Mouse (Mus musculus): ENCODE data around the gene Ccnk. TPM values are rescaled to one million over a fixed set of nuclear protein-coding genes. Genes with fewer than 3 reads are reported as not detected.

Ccnk gene
- 3.3 and 3.9 TPM in 2 replicates for polyA plus RNA-seq (2016; fragmentation: Nextera tagmentation; extraction: Ambion mirVana)

DNA sequence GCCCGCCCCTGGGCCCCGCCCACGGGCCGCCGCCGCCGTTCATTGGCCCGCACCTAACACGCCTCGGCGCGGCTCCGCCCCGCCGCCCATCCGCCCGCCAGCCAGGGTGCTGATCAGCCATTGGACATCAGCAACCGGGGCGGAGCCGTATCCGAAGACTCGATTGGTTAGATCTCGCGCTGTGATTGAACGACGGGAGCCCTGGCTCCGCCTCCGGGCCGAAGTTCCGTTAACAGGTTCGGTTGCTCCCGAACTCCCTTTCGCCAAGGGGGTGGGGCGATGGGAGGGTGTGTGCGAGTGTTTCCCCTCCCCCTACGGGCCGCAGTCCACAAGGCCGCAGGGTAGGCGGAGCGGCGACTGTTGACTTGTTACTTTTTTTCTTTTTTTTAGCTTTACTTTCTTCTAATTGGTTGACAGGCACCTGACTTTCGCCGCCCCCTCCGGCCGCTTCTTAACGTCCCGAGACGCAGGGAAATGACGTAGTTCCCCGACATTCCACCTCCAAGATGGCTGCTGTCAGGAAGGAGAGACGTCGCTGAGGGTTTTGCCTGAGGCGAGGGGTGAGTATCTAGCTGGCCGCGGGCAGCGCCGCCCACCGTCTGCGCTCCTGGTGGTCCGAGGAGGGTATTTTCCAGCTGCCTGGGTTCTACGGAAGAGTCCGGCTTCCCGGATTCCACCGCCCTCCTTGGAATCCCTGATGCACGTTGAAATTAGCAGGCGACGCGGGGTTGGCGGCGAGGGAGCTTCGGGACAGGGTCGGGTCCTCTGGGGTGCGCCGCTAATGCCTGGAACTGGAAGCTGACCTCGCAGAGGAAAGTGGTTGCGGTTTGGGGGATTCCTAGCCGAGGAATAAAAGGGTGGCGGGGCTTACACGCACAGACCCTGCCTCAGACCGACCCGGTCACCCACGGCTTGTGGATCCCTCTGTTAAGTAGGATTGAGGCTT, at the start of gene Ccnk:
Gene Ccnk, plus strand, starts transcription at position 259 of the 946 bp plus-strand sequence.
- Histone ChIP-seq H3K27me3 (no peaks in the 10 kb centered on the region), H3K9me3 (no peaks in the 10 kb centered on the region), H3K4me3 (replicated peaks) (peak within 1 kb of the TSS; percentile 97), H3K4me2 (peak within 1 kb of the TSS; percentile 85), H3K4me1 (replicated peaks) (peaks cover 38% of the 10 kb centered on the region), H3K27ac (peak within 1 kb of the TSS; percentile 87), H3K36me3 (peaks cover 28% of the 10 kb centered on the region), H3K9ac (replicated peaks) (peak within 1 kb of the TSS; percentile 94)
- peak; percentile 97 for ATAC-seq (ENCODE audit: insufficient number of reproducible peaks, insufficient read depth, low FRiP score, low TSS enrichment, low read depth)
- WGBS, result under 1% methylated on average over 82 of the region's 82 CpGs

GRCm38 (mm10) chr12:108132450-108133070, 46.8 kb upstream of the Ccnk start:
- no peak for ATAC-seq (ENCODE audit: insufficient number of reproducible peaks, insufficient read depth, low FRiP score, low TSS enrichment, low read depth)
- no peaks in the 10 kb centered on the region for H3K9me3 ChIP-seq
- H3K4me2 ChIP-seq, result no peak overlapping the region
- H3K36me3 ChIP-seq, result peaks cover 60% of the 10 kb centered on the region
- H3K27me3 ChIP-seq, result no peaks in the 10 kb centered on the region
- no peaks in the 10 kb centered on the region for H3K4me1 ChIP-seq (replicated peaks)
- H3K4me3 ChIP-seq (replicated peaks), result no peak overlapping the region
- H3K27ac ChIP-seq, result no peak overlapping the region
- WGBS, result 79% methylated on average over 8 of the region's 8 CpGs
- H3K9ac ChIP-seq (replicated peaks), result no peak overlapping the region

GRCm38 (mm10) chr12:108133181-108133580, 46.2 kb upstream of the Ccnk start:
- H3K4me3 ChIP-seq (replicated peaks), result no peak overlapping the region
- no peaks in the 10 kb centered on the region for H3K9me3 ChIP-seq
- H3K27me3 ChIP-seq, result no peaks in the 10 kb centered on the region
- ATAC-seq (ENCODE audit: insufficient number of reproducible peaks, insufficient read depth, low FRiP score, low TSS enrichment, low read depth), result no peak
- 72% methylated on average over 2 of the region's 2 CpGs for WGBS
- H3K27ac ChIP-seq, result no peak overlapping the region
- H3K4me1 ChIP-seq (replicated peaks), result no peaks in the 10 kb centered on the region
- no peak overlapping the region for H3K9ac ChIP-seq (replicated peaks)
- no peak overlapping the region for H3K4me2 ChIP-seq
- H3K36me3 ChIP-seq, result peaks cover 57% of the 10 kb centered on the region

GRCm38 (mm10) chr12:108135610-108136208, 43.7 kb upstream of the Ccnk start:
- WGBS, result 83% methylated on average over 6 of the region's 6 CpGs
- no peak for ATAC-seq (ENCODE audit: insufficient number of reproducible peaks, insufficient read depth, low FRiP score, low TSS enrichment, low read depth)
- Histone ChIP-seq H3K27me3 (no peaks in the 10 kb centered on the region), H3K4me1 (replicated peaks) (no peaks in the 10 kb centered on the region), H3K9ac (replicated peaks) (no peak overlapping the region), H3K4me3 (replicated peaks) (no peak overlapping the region), H3K4me2 (no peak overlapping the region), H3K36me3 (peaks cover 46% of the 10 kb centered on the region), H3K27ac (no peak overlapping the region), H3K9me3 (no peaks in the 10 kb centered on the region)

DNA sequence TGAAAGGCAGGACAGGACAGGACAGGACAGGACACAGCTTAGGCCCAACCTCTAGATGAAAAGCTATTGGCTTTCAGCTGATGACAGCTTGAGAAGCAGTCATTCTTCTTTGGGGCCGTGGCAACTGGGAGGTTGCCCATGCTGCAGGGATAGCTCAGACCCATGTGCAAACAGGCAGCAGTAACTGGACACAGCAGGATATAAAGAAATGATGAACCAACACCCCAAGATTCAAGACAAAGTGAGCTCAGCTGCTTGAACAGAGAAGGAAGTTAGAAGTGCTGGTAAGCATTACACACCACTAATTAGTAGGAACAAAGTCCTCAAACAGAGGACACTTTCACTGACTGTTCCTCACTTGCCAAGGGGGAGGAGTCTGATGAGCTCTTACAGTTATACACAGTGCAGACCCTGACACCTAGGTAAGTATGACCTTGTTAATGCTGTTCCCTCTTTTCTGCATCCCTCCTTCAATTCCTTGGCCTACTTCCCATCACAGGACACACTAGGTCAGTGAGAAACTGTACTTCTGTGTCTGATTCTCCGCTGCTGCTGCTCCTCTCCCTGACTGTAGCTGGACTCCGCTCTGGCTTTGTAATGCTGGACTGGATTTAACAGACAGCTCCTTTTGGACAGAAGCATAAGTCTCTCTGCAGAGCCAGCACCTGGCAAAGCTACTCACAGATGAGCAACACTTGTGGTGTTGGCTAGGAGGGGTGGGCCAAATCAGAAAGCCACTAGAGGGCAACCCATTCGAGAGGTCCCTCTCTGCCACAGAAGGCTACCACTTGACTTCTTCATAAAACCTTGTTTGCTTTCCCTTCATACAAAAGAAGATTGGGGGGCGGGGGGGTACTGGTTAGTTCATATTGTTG, 35.5 kb upstream of the Ccnk start:
- Histone ChIP-seq H3K9me3 (no peaks in the 10 kb centered on the region), H3K27ac (no peak overlapping the region), H3K4me2 (no peak overlapping the region), H3K27me3 (no peaks in the 10 kb centered on the region), H3K4me1 (replicated peaks) (no peaks in the 10 kb centered on the region), H3K36me3 (peaks cover 64% of the 10 kb centered on the region), H3K4me3 (replicated peaks) (no peak overlapping the region), H3K9ac (replicated peaks) (no peak overlapping the region)
- ATAC-seq (ENCODE audit: insufficient number of reproducible peaks, insufficient read depth, low FRiP score, low TSS enrichment, low read depth), result no peak
- 80% methylated on average over 5 of the region's 5 CpGs for WGBS

DNA sequence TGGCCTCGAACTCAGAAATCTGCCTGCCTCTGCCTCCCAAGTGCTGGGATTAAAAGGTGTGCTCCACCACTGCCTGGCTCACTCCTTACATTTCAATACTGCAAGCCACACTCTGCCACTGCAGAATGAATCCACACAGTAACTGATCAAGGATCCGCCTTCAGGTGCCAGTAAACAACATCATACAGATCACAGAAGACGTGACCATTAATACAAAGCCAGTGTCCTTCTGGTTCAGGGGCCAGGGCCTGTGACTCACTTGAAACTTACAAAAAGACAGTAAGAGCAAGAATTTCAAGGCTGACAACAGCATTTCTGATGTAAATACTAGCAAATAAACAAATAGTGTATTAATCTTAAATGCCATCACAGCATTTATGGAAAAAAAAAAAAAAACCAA, 34.2 kb upstream of the Ccnk start:
- H3K9ac ChIP-seq (replicated peaks), result no peak overlapping the region
- H3K27ac ChIP-seq, result no peak overlapping the region
- H3K36me3 ChIP-seq, result peaks cover 67% of the 10 kb centered on the region
- no peaks in the 10 kb centered on the region for H3K4me1 ChIP-seq (replicated peaks)
- H3K9me3 ChIP-seq, result no peaks in the 10 kb centered on the region
- no peak overlapping the region for H3K4me2 ChIP-seq
- ATAC-seq (ENCODE audit: insufficient number of reproducible peaks, insufficient read depth, low FRiP score, low TSS enrichment, low read depth), result no peak
- WGBS, result 97% methylated on average over 3 of the region's 3 CpGs
- H3K27me3 ChIP-seq, result no peaks in the 10 kb centered on the region
- no peak overlapping the region for H3K4me3 ChIP-seq (replicated peaks)

DNA sequence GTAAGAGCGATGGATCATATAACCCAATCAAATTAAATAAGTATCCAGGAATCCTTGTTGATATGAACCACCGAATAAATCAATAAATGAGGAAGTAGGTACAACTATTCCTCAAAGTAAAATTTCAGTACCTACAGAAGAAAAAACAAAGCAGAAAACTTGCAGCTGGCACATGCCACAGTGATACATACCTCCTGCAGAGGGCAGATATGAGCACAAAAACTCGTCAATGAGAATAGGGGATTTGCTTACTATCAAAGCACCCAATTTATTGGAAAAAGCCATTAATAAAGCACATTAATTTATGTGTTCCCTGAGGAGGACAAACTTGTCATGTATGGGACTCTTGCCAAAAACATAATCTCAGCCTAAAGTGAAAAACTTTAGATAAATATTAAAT, 29.6 kb upstream of the Ccnk start:
- no peak overlapping the region for H3K4me3 ChIP-seq (replicated peaks)
- 84% methylated on average over 3 of the region's 3 CpGs for WGBS
- H3K9ac ChIP-seq (replicated peaks), result no peak overlapping the region
- H3K27ac ChIP-seq, result no peak overlapping the region
- H3K4me1 ChIP-seq (replicated peaks), result no peaks in the 10 kb centered on the region
- no peak for ATAC-seq (ENCODE audit: insufficient number of reproducible peaks, insufficient read depth, low FRiP score, low TSS enrichment, low read depth)
- H3K36me3 ChIP-seq, result peaks cover 75% of the 10 kb centered on the region
- H3K4me2 ChIP-seq, result no peak overlapping the region
- no peaks in the 10 kb centered on the region for H3K9me3 ChIP-seq
- no peaks in the 10 kb centered on the region for H3K27me3 ChIP-seq

DNA sequence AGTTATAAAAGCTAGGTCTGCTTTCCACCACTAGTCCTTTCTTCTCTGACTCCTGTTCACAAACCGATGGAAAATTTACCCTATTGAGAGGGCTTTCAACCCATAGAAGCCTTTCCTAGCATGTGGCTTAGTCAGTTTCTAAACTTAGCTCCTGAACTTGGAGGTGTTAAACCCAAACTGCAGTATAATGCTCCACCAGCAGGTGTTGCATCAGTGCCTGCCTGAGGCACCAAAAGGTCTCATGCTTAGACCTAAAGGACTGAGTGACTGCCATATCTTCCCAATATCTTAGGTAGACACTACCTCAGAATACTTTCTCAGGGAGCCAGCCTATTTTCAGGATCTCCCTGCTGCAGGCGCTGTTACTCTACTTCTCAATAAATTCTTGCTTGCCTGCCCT, 26.6 kb upstream of the Ccnk start:
- H3K4me2 ChIP-seq, result no peak overlapping the region
- H3K9me3 ChIP-seq, result no peaks in the 10 kb centered on the region
- ATAC-seq (ENCODE audit: insufficient number of reproducible peaks, insufficient read depth, low FRiP score, low TSS enrichment, low read depth), result no peak
- H3K9ac ChIP-seq (replicated peaks), result no peak overlapping the region
- WGBS, result 95% methylated on average over 2 of the region's 2 CpGs
- no peaks in the 10 kb centered on the region for H3K27me3 ChIP-seq
- H3K4me1 ChIP-seq (replicated peaks), result no peaks in the 10 kb centered on the region
- no peak overlapping the region for H3K4me3 ChIP-seq (replicated peaks)
- peaks cover 77% of the 10 kb centered on the region for H3K36me3 ChIP-seq
- no peak overlapping the region for H3K27ac ChIP-seq

- H3K27me3 ChIP-seq, result no peaks in the 10 kb centered on the region
- H3K4me2 ChIP-seq, result no peak overlapping the region
- ATAC-seq (ENCODE audit: insufficient number of reproducible peaks, insufficient read depth, low FRiP score, low TSS enrichment, low read depth), result no peak
- no peak overlapping the region for H3K27ac ChIP-seq
- H3K4me3 ChIP-seq (replicated peaks), result no peak overlapping the region
- H3K9me3 ChIP-seq, result no peaks in the 10 kb centered on the region
- H3K9ac ChIP-seq (replicated peaks), result no peak overlapping the region
- H3K36me3 ChIP-seq, result peaks cover 84% of the 10 kb centered on the region
- H3K4me1 ChIP-seq (replicated peaks), result no peaks in the 10 kb centered on the region
These were observed 19.5 kb upstream of the Ccnk start for GRCm38 (mm10) chr12:108159863-108160262.

DNA sequence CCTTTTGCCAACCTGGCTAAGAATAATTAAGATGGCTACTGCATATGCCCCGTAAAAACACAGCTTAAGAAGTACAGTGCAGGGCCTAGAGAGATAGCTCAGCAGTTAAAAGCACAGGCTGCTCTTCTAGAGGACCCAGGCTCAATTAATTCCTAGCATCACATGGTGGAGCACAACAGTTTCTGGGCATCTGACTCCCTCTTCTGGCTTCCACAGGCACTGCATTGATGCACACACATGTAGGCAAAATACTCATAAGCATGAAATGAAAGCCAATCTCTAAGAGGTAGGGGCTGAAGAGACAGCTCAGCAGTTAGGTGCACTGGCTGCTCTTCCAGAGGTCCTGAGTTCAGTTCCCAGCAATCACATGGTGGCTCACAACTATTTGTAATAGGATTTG, 17.3 kb upstream of the Ccnk start:
- Histone ChIP-seq H3K36me3 (peaks cover 66% of the 10 kb centered on the region), H3K9ac (replicated peaks) (no peak overlapping the region), H3K4me1 (replicated peaks) (no peaks in the 10 kb centered on the region), H3K9me3 (no peaks in the 10 kb centered on the region), H3K27ac (no peak overlapping the region), H3K4me2 (no peak overlapping the region), H3K4me3 (replicated peaks) (no peak overlapping the region), H3K27me3 (no peaks in the 10 kb centered on the region)
- 96% methylated on average over 1 of the region's 1 CpGs for WGBS
- ATAC-seq (ENCODE audit: insufficient number of reproducible peaks, insufficient read depth, low FRiP score, low TSS enrichment, low read depth), result no peak

- peaks cover 55% of the 10 kb centered on the region for H3K36me3 ChIP-seq
These were observed 15.7 kb upstream of the Ccnk start for GRCm38 (mm10) chr12:108163706-108164105.

More at GRCm38 (mm10) chr12:108163706-108164105, 15.7 kb upstream of the Ccnk start:
- Histone ChIP-seq H3K9ac (replicated peaks) (no peak overlapping the region), H3K4me3 (replicated peaks) (no peak overlapping the region), H3K9me3 (no peaks in the 10 kb centered on the region), H3K27me3 (no peaks in the 10 kb centered on the region), H3K4me1 (replicated peaks) (no peaks in the 10 kb centered on the region), H3K4me2 (no peak overlapping the region), H3K27ac (no peak overlapping the region)
- WGBS, result 85% methylated on average over 3 of the region's 3 CpGs
- no peak for ATAC-seq (ENCODE audit: insufficient number of reproducible peaks, insufficient read depth, low FRiP score, low TSS enrichment, low read depth)
